Mouse (Mus musculus) CH12.LX (cell line): ENCODE measurements around the gene Klk8. TPM values are rescaled to one million over a fixed set of nuclear protein-coding genes. Genes with fewer than 3 reads are reported as not detected.

Experiments
- DNase-seq: peaks from one replicate; pipeline ENCODE4 v3.0.0-alpha.2; 2013; ENCODE audit errors: extremely low read depth
- H3K27ac ChIP-seq: 2 replicates; pipeline ENCODE4 v1.5.1; 2012; ENCODE audit warnings: low read depth, mild to moderate bottlenecking, control low read depth, moderate library complexity; ENCODE audit not compliant: insufficient read depth
- H3K27me3 ChIP-seq: replicated peaks from 2 replicates; pipeline ENCODE3; 2012; ENCODE audit warnings: inconsistent platforms
- H3K36me3 ChIP-seq, 2 experiments: replicated peaks in 1 of 2; 2 replicates each; pipeline versions ENCODE3 to v1.6.1; 2012; ENCODE audit warnings: inconsistent platforms in 1 of 2, low read length in 1 of 2, mild to moderate bottlenecking in 1 of 2, mixed read lengths in 1 of 2, moderate library complexity in 1 of 2; ENCODE audit not compliant: control insufficient read depth in 1 of 2, insufficient read depth in 1 of 2
- H3K4me1 ChIP-seq, 2 experiments: 2 replicates each; pipeline ENCODE4 v1.6.1; 2012; ENCODE audit warnings: inconsistent platforms in 1 of 2, moderate library complexity in 1 of 2; ENCODE audit not compliant: insufficient read depth in 2 of 2, control insufficient read depth in 1 of 2
- H3K4me2 ChIP-seq: 2 replicates; pipeline ENCODE4 v1.6.1; 2012; ENCODE audit warnings: low read depth, mild to moderate bottlenecking, control low read depth; ENCODE audit not compliant: poor library complexity, insufficient read depth, severe bottlenecking
- H3K4me3 ChIP-seq, 3 experiments: fragments of 150-350 bp in 1 of 3; sonication (generic) in 1 of 3; replicated peaks in 1 of 3; 2 replicates each; pipeline versions ENCODE3 to v1.5.1; 2011 to 2012; ENCODE audit warnings: low read depth in 2 of 3, low read length in 2 of 3, mild to moderate bottlenecking in 2 of 3, moderate library complexity in 2 of 3, control low read depth in 1 of 3, improper control_type of control experiment in 1 of 3, inconsistent platforms in 1 of 3, mixed read lengths in 1 of 3; ENCODE audit not compliant: poor library complexity in 1 of 3
- H3K79me2 ChIP-seq: replicated peaks from 2 replicates; pipeline ENCODE4 v1.6.1; 2012; ENCODE audit warnings: mild to moderate bottlenecking, moderate library complexity; ENCODE audit not compliant: control insufficient read depth, poor library complexity, insufficient read depth, severe bottlenecking; ENCODE audit errors: extremely low read depth
- H3K9ac ChIP-seq: 2 replicates; pipeline ENCODE4 v1.6.1; 2012; ENCODE audit warnings: low read depth, mild to moderate bottlenecking, control low read depth, moderate library complexity; ENCODE audit not compliant: insufficient read depth
- H3K9me3 ChIP-seq: replicated peaks from 2 replicates; pipeline ENCODE3; 2012; ENCODE audit warnings: low read length, inconsistent platforms, mixed read lengths
- CTCF ChIP-seq, 2 experiments: IDR thresholded peaks in 1 of 2; conservative IDR thresholded peaks in 1 of 2; 2 replicates each; pipeline ENCODE4 v1.5.1; 2011 to 2012; ENCODE audit warnings: low read depth in 2 of 2, low read length in 2 of 2, improper control_type of control experiment in 1 of 2, inconsistent platforms in 1 of 2, mild to moderate bottlenecking in 1 of 2, moderate library complexity in 1 of 2
- ELF1 ChIP-seq: IDR thresholded peaks from 2 replicates; pipeline ENCODE4 v1.6.1; 2014; ENCODE audit warnings: low read depth, mild to moderate bottlenecking, inconsistent platforms, low read length, improper control_type of control experiment
- EP300 ChIP-seq: IDR thresholded peaks from 2 replicates; pipeline ENCODE4 v1.6.1; 2011; ENCODE audit warnings: low read length, improper control_type of control experiment
- ETS1 ChIP-seq: conservative IDR thresholded peaks from 2 replicates; pipeline ENCODE4 v1.6.1; 2012; ENCODE audit warnings: low read depth, mild to moderate bottlenecking, inconsistent platforms, low read length, improper control_type of control experiment, moderate library complexity
- GABPA ChIP-seq: IDR thresholded peaks from 2 replicates; pipeline ENCODE4 v1.6.1; 2012; ENCODE audit warnings: low read depth, low read length, improper control_type of control experiment, inconsistent platforms; ENCODE audit not compliant: insufficient replicate concordance
- HCFC1 ChIP-seq: IDR thresholded peaks from 2 replicates; pipeline ENCODE4 v1.6.1; 2012; ENCODE audit warnings: low read depth, mild to moderate bottlenecking, inconsistent platforms, low read length, improper control_type of control experiment
- IRF4 ChIP-seq: IDR thresholded peaks from 2 replicates; pipeline ENCODE4 v1.6.1; 2014; ENCODE audit warnings: low read depth, mild to moderate bottlenecking, inconsistent platforms, low read length, improper control_type of control experiment
- JUN ChIP-seq: IDR thresholded peaks from 2 replicates; pipeline ENCODE4 v1.6.1; 2011; ENCODE audit warnings: low read depth, mild to moderate bottlenecking, low read length, improper control_type of control experiment, moderate library complexity; ENCODE audit not compliant: insufficient read depth
- JUND ChIP-seq: conservative IDR thresholded peaks from 2 replicates; pipeline ENCODE4 v1.6.1; 2011; ENCODE audit warnings: low read depth, low read length, improper control_type of control experiment
- KAT2A ChIP-seq: IDR thresholded peaks from 2 replicates; pipeline ENCODE4 v1.6.1; 2012; ENCODE audit warnings: low read length, improper control_type of control experiment, inconsistent platforms; ENCODE audit not compliant: insufficient replicate concordance
- PAX5 ChIP-seq: IDR thresholded peaks from 2 replicates; pipeline ENCODE4 v1.6.1; 2012; ENCODE audit warnings: low read length, inconsistent platforms, mixed read lengths
- POLR2A ChIP-seq: IDR thresholded peaks from 2 replicates; pipeline ENCODE4 v1.6.1; 2011; ENCODE audit warnings: low read depth, mild to moderate bottlenecking, improper control_type of control experiment, low read length
- RCOR1 ChIP-seq: conservative IDR thresholded peaks from 2 replicates; pipeline ENCODE4 v1.6.1; 2012; ENCODE audit warnings: low read depth, mild to moderate bottlenecking, inconsistent platforms, low read length, improper control_type of control experiment
- TCF12 ChIP-seq: IDR thresholded peaks from 2 replicates; pipeline ENCODE4 v1.6.1; 2014; ENCODE audit warnings: low read depth, mild to moderate bottlenecking, inconsistent platforms, low read length, improper control_type of control experiment
- UBTF ChIP-seq: IDR thresholded peaks from 2 replicates; pipeline ENCODE4 v1.6.1; 2012; ENCODE audit warnings: low read depth, mild to moderate bottlenecking, inconsistent platforms, low read length, improper control_type of control experiment, moderate library complexity
- ZC3H11A ChIP-seq: IDR thresholded peaks from 2 replicates; pipeline ENCODE4 v1.6.1; 2012; ENCODE audit warnings: low read depth, mild to moderate bottlenecking, inconsistent platforms, low read length, improper control_type of control experiment
- ZMIZ1 ChIP-seq: IDR thresholded peaks from 2 replicates; pipeline ENCODE4 v1.6.1; 2012; ENCODE audit warnings: low read depth, mild to moderate bottlenecking, inconsistent platforms, low read length, improper control_type of control experiment
- ZNF384 ChIP-seq: IDR thresholded peaks from 2 replicates; pipeline ENCODE4 v1.6.1; 2012; ENCODE audit warnings: low read depth, low read length, improper control_type of control experiment, inconsistent platforms
- dilution Hi-C: fragments of 300-500 bp; cut with MboI; formaldehyde crosslinking; loops from 2 replicates; pipeline ENCODE4 v1.14.3; 2020; ENCODE audit warnings: low sequenced_read_pairs; ENCODE audit not compliant: extremely low pct_unique_long_range_greater_than_20kb, extremely low pct_ligation_motif_present
- in situ Hi-C: fragments of 300-500 bp; cut with MboI; formaldehyde crosslinking; loops from 3 replicates; pipeline ENCODE4 v1.14.3; 2019; ENCODE audit warnings: low sequenced_read_pairs, low pct_ligation_motif_present, low pct_unique_long_range_greater_than_20kb, mixed read lengths
- polyA plus RNA-seq: library from polyadenylated mRNA; unstranded; fragments of >175 nt; gene quantifications from 2 replicates; pipeline ENCODE4 v1.2.1, GENCODE M21; 2012; ENCODE audit warnings: low read depth; ENCODE audit not compliant: insufficient read length
- total RNA-seq, 2 experiments: library from RNA; depleted of rRNA; stranded (reverse); fragments of 300-350 nt in 1 of 2; fragments of >200 nt in 1 of 2; gene quantifications; 2 replicates each; pipeline ENCODE4 v1.2.3; 2012 to 2014

The Klk8 gene
- 43.5 and 51.2 TPM in 2 replicates for total RNA-seq (2012; rRNA removed)
- total RNA-seq (2014; rRNA removed), result 2.3 and 5.5 TPM in 2 replicates
- 5.0 and 5.3 TPM in 2 replicates for polyA plus RNA-seq

DNA sequence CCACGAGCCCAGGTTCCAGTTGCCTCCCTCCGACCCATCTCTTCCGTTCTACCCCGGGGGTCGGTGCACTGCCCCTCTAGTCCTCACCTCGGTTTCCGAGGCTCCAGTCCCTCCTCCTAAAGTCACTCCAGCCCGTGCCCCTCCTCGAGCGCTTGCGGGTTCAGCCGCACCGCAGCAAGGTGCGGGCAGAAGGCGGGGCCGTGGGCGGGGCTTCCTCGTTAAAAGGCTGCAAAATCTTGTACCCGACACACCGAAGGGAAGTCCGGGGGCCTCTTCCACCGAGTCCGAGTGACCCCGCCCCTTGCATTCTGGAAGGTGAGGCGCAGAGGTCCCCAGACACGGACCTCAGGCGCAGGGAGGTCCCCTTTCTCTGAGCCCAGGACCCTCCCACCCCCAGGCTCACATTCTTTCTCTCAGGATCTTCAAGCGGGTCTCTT lies at the start of gene Klk8:
Klk8 (plus strand) TSS at position 245 of the 437 bp plus-strand sequence.
- Histone ChIP-seq H3K4me3 (peak within 1 kb of the TSS; percentile 15 to 72 (median 52)), H3K9ac (peak within 1 kb of the TSS; percentile 19; the same call in 1 of the 2 replicates)
- no peak for DNase-seq

DNA sequence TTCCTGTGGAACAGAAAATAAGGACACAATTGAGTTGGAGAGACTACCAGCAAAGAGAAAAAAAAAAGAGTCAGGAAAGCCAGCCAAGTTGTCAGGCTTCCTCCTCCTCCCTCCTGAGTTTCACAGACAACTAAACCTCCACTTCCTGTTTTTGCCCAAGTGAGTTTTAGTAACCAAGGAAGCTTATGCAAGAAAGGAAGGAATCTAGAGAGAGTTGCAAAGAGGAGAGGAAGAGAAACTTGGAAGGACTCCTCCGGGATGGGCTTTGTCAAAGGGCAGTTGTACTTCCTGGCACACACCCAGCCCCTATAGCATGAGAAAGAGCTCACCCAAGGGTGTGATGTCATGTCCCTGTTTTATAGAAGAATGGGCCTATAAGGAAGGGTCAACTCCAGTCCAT lies 49.6 kb upstream of the Klk8 start:
- no peaks in the 10 kb centered on the region for H3K4me1 ChIP-seq
- no peaks in the 10 kb centered on the region for H3K36me3 ChIP-seq
- no peak overlapping the region for H3K27ac ChIP-seq
- in situ Hi-C loops (no loop called here), dilution Hi-C loops (no loop called here)
- no peak overlapping the region for H3K4me3 ChIP-seq
- no peaks in the 10 kb centered on the region for H3K79me2 ChIP-seq
- peaks cover 50% of the 10 kb centered on the region for H3K27me3 ChIP-seq
- no peak for DNase-seq
- TF ChIP-seq CTCF (conservative IDR thresholded peaks at IDR 0.05 in 1 of 2, IDR thresholded peaks at IDR 0.05 in 1 of 2; ENCODE audit: low read depth in 2 of 2, low read length in 2 of 2), result no peak
- no peak for TF ChIP-seq RCOR1
- no peak for TF ChIP-seq JUND
- TF ChIP-seq ETS1, result no peak
- no peak for TF ChIP-seq PAX5
- TF ChIP-seq EP300, result no peak
- no peak for TF ChIP-seq ELF1
- TF ChIP-seq ZC3H11A, result no peak
- no peak for TF ChIP-seq GABPA
- no peak for TF ChIP-seq ZNF384
- TF ChIP-seq UBTF, result no peak
- TF ChIP-seq ZMIZ1, result no peak
- no peaks in the 10 kb centered on the region for H3K9me3 ChIP-seq
- H3K9ac ChIP-seq, result no peak overlapping the region
- no peak overlapping the region for H3K4me2 ChIP-seq

More for the DNA sequence above, at the start of gene Klk8:
- peaks cover 0 to 4% of the 10 kb centered on the region in 2 experiments for H3K36me3 ChIP-seq
- no peaks in the 10 kb centered on the region for H3K9me3 ChIP-seq
- H3K4me2 ChIP-seq, result peak within 1 kb of the TSS; percentile 70
- H3K4me1 ChIP-seq, result peaks cover 6 to 20% of the 10 kb centered on the region in 2 experiments
- H3K79me2 ChIP-seq, result no peaks in the 10 kb centered on the region
- in situ Hi-C loops (loop anchor here (25.0 kb wide), 1 partner anchor 310 kb away; the partner anchor contains the start of gene Iglon5), dilution Hi-C loops (no loop called here)
- peaks cover 86% of the 10 kb centered on the region for H3K27me3 ChIP-seq
- no peak within 1 kb of the TSS for H3K27ac ChIP-seq
- TF ChIP-seq IRF4, result no peak
- TF ChIP-seq POLR2A, result peak; percentile 51
- TF ChIP-seq HCFC1, result peak; percentile 15; the same call in 1 of the 2 replicates
- no peak for TF ChIP-seq KAT2A
- no peak for TF ChIP-seq ZMIZ1
- no peak for TF ChIP-seq JUN
- TF ChIP-seq TCF12, result 0 out of 2 replicates have a peak, but pooled peaks have one; percentile 29
- TF ChIP-seq RCOR1, result no peak
